Comparison of ENCODE assay signal across 20 mouse cellular contexts in genomic region chrX:20638141-20638540, GRCm38 (mm10). TPM values are rescaled to one million over a fixed set of nuclear protein-coding genes. Genes with fewer than 3 reads are reported as not detected.
DNase-seq lines count a peak whose midpoint lies in the region; TF ChIP-seq lines count a peak whose summit lies in the region.
"Had no signal": no experiment of that assay in that cellular context is flagged by ENCODE, and none has a peak within 500 bp of the region (broad histone marks: within the 10 kb centered on the region; RNA-seq: fewer than 3 reads in every experiment).

No protein-coding gene starts in this region.

- H3K4me3 ChIP-seq in kidney, adult 2 months (ENCODE audit: insufficient read depth, low read depth, low read length), result no peak overlapping the region
- H3K4me3 ChIP-seq: embryonic facial prominence, embryonic 12.5 days; embryonic facial prominence, embryonic 15.5 days; gastrocnemius, adult 2 months; hindbrain, embryonic 12.5 days had no signal

- TF ChIP-seq POLR2A in kidney, adult 2 months (IDR thresholded peaks at IDR 0.05; ENCODE audit: low read depth, low read length), result no peak

- no peak overlapping the region for H3K27ac ChIP-seq in kidney, adult 2 months (ENCODE audit: insufficient read depth, low read depth, low read length)
- H3K27ac ChIP-seq: embryonic facial prominence, embryonic 12.5 days; embryonic facial prominence, embryonic 15.5 days; gastrocnemius, adult 2 months; hindbrain, embryonic 12.5 days had no signal

- peak; percentile 49 for DNase-seq in kidney, adult 2 months
- DNase-seq in kidney, adult 18-20 months, result no peak
- DNase-seq in kidney, postnatal 10 days, result peak; percentile 42
- no peak for DNase-seq in kidney, adult 11 months
- DNase-seq in kidney, postnatal 25 days, result peak; percentile 41 to 60
- no peak for DNase-seq in testis, postnatal 14 days (ENCODE audit: low spot score)
- DNase-seq in thymus, postnatal 14 days, result no peak
- DNase-seq: adrenal gland, postnatal 10 days; adrenal gland, postnatal 36 days; B cell, adult 2 months; cerebellum, adult 2 months; cerebellum, adult 9-11 months; cerebellum, postnatal 25 days; forebrain, postnatal 0 days; gastrocnemius, adult 2 months; gastrocnemius, postnatal 14 days had no signal

- 56% methylated on average over 2 of the region's 2 CpGs for WGBS in kidney, adult 2 months

- no peak for TF ChIP-seq CTCF in kidney, adult 2 months (conservative IDR thresholded peaks at IDR 0.05; ENCODE audit: insufficient read depth, insufficient read length, low read depth, low read length)

- H3K36me3 ChIP-seq in kidney, adult 2 months (ENCODE audit: control insufficient read depth, insufficient read depth, low read length), result no peaks in the 10 kb centered on the region; the same call in 1 of the 2 replicates

- peaks cover 6% of the 10 kb centered on the region; the same call in 1 of the 2 replicates for H3K4me1 ChIP-seq in kidney, adult 2 months (ENCODE audit: control insufficient read depth, insufficient read depth, low read length)
- H3K4me1 ChIP-seq: embryonic facial prominence, embryonic 12.5 days; embryonic facial prominence, embryonic 15.5 days; hindbrain, embryonic 12.5 days had no signal

- no peaks in the 10 kb centered on the region for H3K27me3 ChIP-seq in kidney, adult 2 months (replicated peaks; ENCODE audit: control insufficient read depth, insufficient read depth, low read length)
- H3K27me3 ChIP-seq: CH12.LX; embryonic facial prominence, embryonic 12.5 days; embryonic facial prominence, embryonic 15.5 days; hindbrain, embryonic 12.5 days had no signal

RNA-seq across cellular contexts. Expression of gene Uba1, which starts 20.0 kb away (rescaled TPM):
- 208 and 235 TPM in 2 replicates for polyA plus RNA-seq in kidney, adult 2 months (2012; rRNA removed)

RNA-seq across cellular contexts. Expression of gene Ndufb11, which starts 20.7 kb away (rescaled TPM):
- polyA plus RNA-seq in kidney, adult 2 months (2012; rRNA removed), result 325 and 376 TPM in 2 replicates

RNA-seq across cellular contexts. Expression of gene Rbm10, which starts 20.8 kb away (rescaled TPM):
- polyA plus RNA-seq in kidney, adult 2 months (2012; rRNA removed), result 39.2 and 46.4 TPM in 2 replicates

RNA-seq across cellular contexts. Expression of gene Cdk16, which starts 49.6 kb away (rescaled TPM):
- 148 and 163 TPM in 2 replicates for polyA plus RNA-seq in kidney, adult 2 months (2012; rRNA removed)

Comparison
In these comparisons a context has a peak if more than half of its experiments do, and no peak if none do; other contexts are left out.
1. DNase-seq: peak in kidney, adult 2 months (single experiment), kidney, postnatal 10 days (single experiment) and kidney, postnatal 25 days (2 of 2); none in kidney, adult 18-20 months (single experiment), kidney, adult 11 months (single experiment), testis, postnatal 14 days (single experiment) and thymus, postnatal 14 days (single experiment).